Mouse (Mus musculus) skeletal muscle tissue, adult 2 months (tissue): ENCODE data around the gene Tmem132c.
A peak's percentile ranks its signal among the peaks of the same experiment; 100 is the strongest.

Experiments
- DNase-seq: peaks from one replicate; pipeline ENCODE4 v3.0.0-alpha.2; 2012; ENCODE audit warnings: low read depth, low spot score

The Tmem132c gene

GRCm38 (mm10) chr5:127406014-127406655 lies 164.5 kb downstream of the Tmem132c start:
- DNase-seq: no peak

- DNase-seq: no peak
These were observed 174.9 kb downstream of the Tmem132c start for GRCm38 (mm10) chr5:127416536-127416935.

- no peak for DNase-seq
These were observed 182.3 kb downstream of the Tmem132c start for GRCm38 (mm10) chr5:127423936-127424335.

GRCm38 (mm10) chr5:127429124-127429523 lies 187.5 kb downstream of the Tmem132c start:
- DNase-seq: no peak

GRCm38 (mm10) chr5:127431561-127431960 lies 190.0 kb downstream of the Tmem132c start:
- DNase-seq: no peak

- DNase-seq: no peak
These were observed 195.2 kb downstream of the Tmem132c start for GRCm38 (mm10) chr5:127436836-127437235.

GRCm38 (mm10) chr5:127438639-127439038 lies 197.0 kb downstream of the Tmem132c start:
- DNase-seq: no peak

GRCm38 (mm10) chr5:127441963-127442362 lies 200.4 kb downstream of the Tmem132c start:
- DNase-seq: no peak

GRCm38 (mm10) chr5:127453580-127453979 lies 212.0 kb downstream of the Tmem132c start:
- DNase-seq: no peak

- no peak for DNase-seq
These were observed 212.5 kb downstream of the Tmem132c start for GRCm38 (mm10) chr5:127454068-127454467.

- DNase-seq: no peak
These were observed 214.5 kb downstream of the Tmem132c start for GRCm38 (mm10) chr5:127456076-127456475.

- DNase-seq: peak; percentile 8
These were observed 226.5 kb downstream of the Tmem132c start for GRCm38 (mm10) chr5:127468151-127468550.

- no peak for DNase-seq
These were observed 228.7 kb downstream of the Tmem132c start for GRCm38 (mm10) chr5:127470351-127470750.

GRCm38 (mm10) chr5:127471902-127472301 lies 230.3 kb downstream of the Tmem132c start:
- no peak for DNase-seq

- no peak for DNase-seq
These were observed 232.1 kb downstream of the Tmem132c start for GRCm38 (mm10) chr5:127473706-127474105.

- no peak for DNase-seq
These were observed 233.2 kb downstream of the Tmem132c start for GRCm38 (mm10) chr5:127474856-127475255.

GRCm38 (mm10) chr5:127477790-127478189 lies 236.2 kb downstream of the Tmem132c start:
- no peak for DNase-seq

- DNase-seq: no peak
These were observed 236.7 kb downstream of the Tmem132c start for GRCm38 (mm10) chr5:127478322-127478721.

- DNase-seq: no peak
These were observed 239.3 kb downstream of the Tmem132c start for GRCm38 (mm10) chr5:127480931-127481330.

GRCm38 (mm10) chr5:127481416-127481815 lies 239.8 kb downstream of the Tmem132c start:
- no peak for DNase-seq

GRCm38 (mm10) chr5:127482342-127482741 lies 240.7 kb downstream of the Tmem132c start:
- DNase-seq: no peak

GRCm38 (mm10) chr5:127483955-127484659 lies 242.5 kb downstream of the Tmem132c start:
- no peak for DNase-seq

GRCm38 (mm10) chr5:127484813-127485486 lies 243.3 kb downstream of the Tmem132c start:
- no peak for DNase-seq
